Mouse (Mus musculus) myocyte (in vitro differentiated cells): ENCODE data around the gene Tmem269. TPM values are rescaled to one million over a fixed set of nuclear protein-coding genes. Genes with fewer than 3 reads are reported as not detected.
A peak's percentile ranks its signal among the peaks of the same experiment; 100 is the strongest.

Experiments used
- H3K27me3 ChIP-seq: one replicate; pipeline ENCODE4 v1.6.1; 2011; ENCODE audit not compliant: control insufficient read depth, insufficient read depth, insufficient read length
- H3K36me3 ChIP-seq: one replicate; pipeline ENCODE4 v1.6.1; 2011; ENCODE audit not compliant: control insufficient read depth, insufficient read depth
- H3K4me2 ChIP-seq: one replicate; pipeline ENCODE4 v1.6.1; 2011; ENCODE audit warnings: low read depth, control low read depth
- H3K4me3 ChIP-seq: one replicate; pipeline ENCODE4 v1.5.1; 2011; ENCODE audit warnings: mild to moderate bottlenecking, control low read depth, moderate library complexity
- H3K79me2 ChIP-seq: one replicate; pipeline ENCODE4 v1.6.1; 2011; ENCODE audit not compliant: control insufficient read depth, insufficient read depth
- H3ac ChIP-seq: one replicate; pipeline ENCODE4 v1.6.1; 2011; ENCODE audit not compliant: control insufficient read depth, insufficient read length
- CEBPB ChIP-seq: IDR thresholded peaks from 2 replicates; pipeline ENCODE4 v1.6.1; 2011; ENCODE audit warnings: mild to moderate bottlenecking, moderate library complexity; ENCODE audit not compliant: poor library complexity, insufficient read depth, severe bottlenecking
- E2F4 ChIP-seq: IDR thresholded peaks from one replicate; pipeline ENCODE4 v1.6.1; 2011; ENCODE audit warnings: mild to moderate bottlenecking, control low read depth, moderate library complexity; ENCODE audit not compliant: insufficient read depth
- MAX ChIP-seq: IDR thresholded peaks from one replicate; pipeline ENCODE4 v1.6.1; 2011; ENCODE audit warnings: low read depth, mild to moderate bottlenecking, control low read depth
- MYOD1 ChIP-seq, 3 experiments: IDR thresholded peaks; one replicate each; pipeline ENCODE4 v1.6.1; 2011; ENCODE audit warnings: control low read depth in 2 of 3, low read depth in 2 of 3, mild to moderate bottlenecking in 2 of 3, moderate library complexity in 1 of 3; ENCODE audit not compliant: insufficient read length in 2 of 3, control insufficient read depth in 1 of 3
- MYOG ChIP-seq, 3 experiments: IDR thresholded peaks; one replicate each; pipeline ENCODE4 v1.6.1; 2011; ENCODE audit warnings: control low read depth in 2 of 3, low read depth in 2 of 3, mild to moderate bottlenecking in 2 of 3; ENCODE audit not compliant: insufficient read length in 2 of 3, control insufficient read depth in 1 of 3, insufficient read depth in 1 of 3
- POLR2A ChIP-seq: IDR thresholded peaks from one replicate; pipeline ENCODE4 v1.6.1; 2011; ENCODE audit warnings: low read depth, mild to moderate bottlenecking, control low read depth, moderate library complexity; ENCODE audit not compliant: insufficient read length
- POLR2AphosphoS2 ChIP-seq: IDR thresholded peaks from one replicate; pipeline ENCODE4 v1.6.1; 2011; ENCODE audit warnings: low read depth, control low read depth; ENCODE audit not compliant: insufficient read length
- REST ChIP-seq: IDR thresholded peaks from one replicate; pipeline ENCODE4 v1.6.1; 2011; ENCODE audit warnings: mild to moderate bottlenecking, control low read depth, moderate library complexity; ENCODE audit not compliant: insufficient read depth, insufficient read length
- SRF ChIP-seq: IDR thresholded peaks from one replicate; pipeline ENCODE4 v1.6.1; 2011; ENCODE audit warnings: low read depth; ENCODE audit not compliant: control insufficient read depth, insufficient read length
- TCF12 ChIP-seq: IDR thresholded peaks from one replicate; pipeline ENCODE4 v1.6.1; 2011; ENCODE audit warnings: mild to moderate bottlenecking, control low read depth; ENCODE audit not compliant: poor library complexity, insufficient read depth, severe bottlenecking
- TCF3 ChIP-seq: IDR thresholded peaks from one replicate; pipeline ENCODE4 v1.6.1; 2011; ENCODE audit warnings: low read depth, control low read depth; ENCODE audit not compliant: insufficient read length
- USF1 ChIP-seq: IDR thresholded peaks from one replicate; pipeline ENCODE4 v1.6.1; 2011; ENCODE audit warnings: low read depth, mild to moderate bottlenecking, control low read depth, moderate library complexity
- polyA plus RNA-seq: library from polyadenylated mRNA; unstranded; fragments of >200 nt; fragmentation: generic; extraction: Trizol; gene quantifications from one replicate; pipeline ENCODE4 v1.2.1, GENCODE M21; 2012; ENCODE audit warnings: missing spikeins

Tmem269 gene
- polyA plus RNA-seq, 1 experiment: 0.07 TPM

GRCm38 (mm10) chr4:119223696-119224095 is 5.7 kb upstream of the Tmem269 start:
- TF ChIP-seq USF1: no peak
- TF ChIP-seq POLR2AphosphoS2: peak; percentile 16
- TF ChIP-seq E2F4: no peak
- TF ChIP-seq TCF3: no peak
- no peak for TF ChIP-seq SRF
- no peak for TF ChIP-seq POLR2A
- no peak for TF ChIP-seq MYOD1 (IDR thresholded peaks at IDR 0.05; ENCODE audit: control insufficient read depth in 1 of 3, insufficient read length in 2 of 3, low read depth in 2 of 3)
- Histone ChIP-seq H3K4me2 (no peak overlapping the region), H3K36me3 (peaks cover 24% of the 10 kb centered on the region), H3ac (no peak overlapping the region), H3K4me3 (no peak overlapping the region), H3K79me2 (no peaks in the 10 kb centered on the region), H3K27me3 (no peaks in the 10 kb centered on the region)

GRCm38 (mm10) chr4:119216667-119217066 is 1.4 kb downstream of the Tmem269 start:
- no peak for TF ChIP-seq TCF12
- TF ChIP-seq MAX: no peak
- peak; percentile 25 for TF ChIP-seq POLR2AphosphoS2
- no peak for TF ChIP-seq MYOG (IDR thresholded peaks at IDR 0.05; ENCODE audit: control insufficient read depth in 1 of 3, insufficient read depth in 1 of 3, insufficient read length in 2 of 3, low read depth in 2 of 3)
- no peaks in the 10 kb centered on the region for H3K27me3 ChIP-seq
- H3K36me3 ChIP-seq: no peaks in the 10 kb centered on the region
- no peak overlapping the region for H3K4me2 ChIP-seq
- no peak overlapping the region for H3ac ChIP-seq
- no peak overlapping the region for H3K4me3 ChIP-seq
- no peaks in the 10 kb centered on the region for H3K79me2 ChIP-seq

- H3K79me2 ChIP-seq: no peaks in the 10 kb centered on the region
- peaks cover 6% of the 10 kb centered on the region for H3K36me3 ChIP-seq
- H3K4me3 ChIP-seq: no peak overlapping the region
- no peak overlapping the region for H3K4me2 ChIP-seq
- H3ac ChIP-seq: no peak overlapping the region
- H3K27me3 ChIP-seq: no peaks in the 10 kb centered on the region
- no peak for TF ChIP-seq POLR2A
- no peak for TF ChIP-seq CEBPB
- TF ChIP-seq E2F4: no peak
- TF ChIP-seq SRF: no peak
- no peak for TF ChIP-seq POLR2AphosphoS2
- peak; percentile 35 to 90 (median 82) for TF ChIP-seq MYOG (IDR thresholded peaks at IDR 0.05; ENCODE audit: control insufficient read depth in 1 of 3, insufficient read depth in 1 of 3, insufficient read length in 2 of 3, low read depth in 2 of 3)
- peak; percentile 61 to 77 (median 74) for TF ChIP-seq MYOD1 (IDR thresholded peaks at IDR 0.05; ENCODE audit: control insufficient read depth in 1 of 3, insufficient read length in 2 of 3, low read depth in 2 of 3)
- TF ChIP-seq USF1: no peak
- no peak for TF ChIP-seq TCF3
- no peak for TF ChIP-seq TCF12
- TF ChIP-seq MAX: no peak
- no peak for TF ChIP-seq REST
Observed at GRCm38 (mm10) chr4:119204672-119205071, 13.3 kb downstream of the Tmem269 start.

- Histone ChIP-seq H3K27me3 (no peaks in the 10 kb centered on the region), H3ac (no peak overlapping the region), H3K36me3 (peaks cover 6% of the 10 kb centered on the region), H3K79me2 (peaks cover 11% of the 10 kb centered on the region), H3K4me2 (peak overlapping the region; percentile 34), H3K4me3 (no peak overlapping the region)
- TF ChIP-seq MYOG (IDR thresholded peaks at IDR 0.05; ENCODE audit: control insufficient read depth in 1 of 3, insufficient read depth in 1 of 3, insufficient read length in 2 of 3, low read depth in 2 of 3): peak; percentile 94 to 99 (median 98)
- peak; percentile 97 to 99 (median 98) for TF ChIP-seq MYOD1 (IDR thresholded peaks at IDR 0.05; ENCODE audit: control insufficient read depth in 1 of 3, insufficient read length in 2 of 3, low read depth in 2 of 3)
- peak; percentile 99 for TF ChIP-seq TCF3
- peak; percentile 99 for TF ChIP-seq TCF12
- TF ChIP-seq SRF: no peak
- TF ChIP-seq POLR2A: peak; percentile 38
Observed at GRCm38 (mm10) chr4:119198105-119198504, 19.9 kb downstream of the Tmem269 start.

- Histone ChIP-seq H3K27me3 (no peaks in the 10 kb centered on the region), H3ac (peak overlapping the region; percentile 6), H3K79me2 (peaks cover 11% of the 10 kb centered on the region), H3K36me3 (peaks cover 1% of the 10 kb centered on the region), H3K4me3 (peak overlapping the region; percentile 51), H3K4me2 (peak overlapping the region; percentile 91)
- no peak for TF ChIP-seq POLR2AphosphoS2
- TF ChIP-seq SRF: no peak
- TF ChIP-seq POLR2A: no peak
- TF ChIP-seq E2F4: no peak
- no peak for TF ChIP-seq MYOD1 (IDR thresholded peaks at IDR 0.05; ENCODE audit: control insufficient read depth in 1 of 3, insufficient read length in 2 of 3, low read depth in 2 of 3)
- TF ChIP-seq MYOG (IDR thresholded peaks at IDR 0.05; ENCODE audit: control insufficient read depth in 1 of 3, insufficient read depth in 1 of 3, insufficient read length in 2 of 3, low read depth in 2 of 3): no peak
- no peak for TF ChIP-seq REST
- TF ChIP-seq USF1: no peak
- no peak for TF ChIP-seq TCF12
- no peak for TF ChIP-seq MAX
- TF ChIP-seq CEBPB: no peak
- no peak for TF ChIP-seq TCF3
Observed at GRCm38 (mm10) chr4:119195582-119196320, 22.3 kb downstream of the Tmem269 start.
